Mouse (Mus musculus) forebrain, embryonic 12.5 days (tissue): ENCODE measurements at regions not wholly inside any gene's neighbourhood (a gene's known extent, or its start where the extent isn't known, plus 50 kb on each side); places are given as distances from the start of the nearest gene placed in this dataset.

Source experiments
- ATAC-seq: fragments of 200-750 bp; cut with Nextera tagmentation; 2 replicates; pipeline ENCODE4 v1.8.0; 2017; ENCODE audit warnings: moderate TSS enrichment; ENCODE audit not compliant: low FRiP score
- H3K27ac ChIP-seq: fragments of 300-500 bp; sonication (generic); 2 replicates; pipeline ENCODE4 v1.5.1; 2016; ENCODE audit warnings: mild to moderate bottlenecking
- H3K27me3 ChIP-seq: fragments of 300-500 bp; sonication (generic); 2 replicates; pipeline ENCODE4 v1.6.1; 2016; ENCODE audit warnings: mild to moderate bottlenecking
- H3K36me3 ChIP-seq: fragments of 300-500 bp; sonication (generic); replicated peaks from 2 replicates; pipeline ENCODE4 v1.6.1; 2016; ENCODE audit warnings: mild to moderate bottlenecking
- H3K4me1 ChIP-seq: fragments of 300-500 bp; sonication (generic); 2 replicates; pipeline ENCODE4 v1.6.1; 2016
- H3K4me2 ChIP-seq: fragments of 300-500 bp; sonication (generic); 2 replicates; pipeline ENCODE4 v1.6.1; 2016; ENCODE audit warnings: mild to moderate bottlenecking, moderate library complexity
- H3K4me3 ChIP-seq: fragments of 300-500 bp; sonication (generic); replicated peaks from 2 replicates; pipeline ENCODE4 v1.5.1; 2016; ENCODE audit warnings: mild to moderate bottlenecking
- H3K9ac ChIP-seq: fragments of 300-500 bp; sonication (generic); 2 replicates; pipeline ENCODE4 v1.6.1; 2016; ENCODE audit warnings: mild to moderate bottlenecking
- H3K9me3 ChIP-seq: fragments of 300-500 bp; sonication (generic); 2 replicates; pipeline ENCODE4 v1.6.1; 2016
- WGBS: fragments of 180-500 bp; shearing (Covaris S2); methylation state at CpG from one replicate; pipeline ENCODE4 v1.1.7; 2016; 5-methylcytosine and 5-hydroxymethylcytosine counted together

DNA sequence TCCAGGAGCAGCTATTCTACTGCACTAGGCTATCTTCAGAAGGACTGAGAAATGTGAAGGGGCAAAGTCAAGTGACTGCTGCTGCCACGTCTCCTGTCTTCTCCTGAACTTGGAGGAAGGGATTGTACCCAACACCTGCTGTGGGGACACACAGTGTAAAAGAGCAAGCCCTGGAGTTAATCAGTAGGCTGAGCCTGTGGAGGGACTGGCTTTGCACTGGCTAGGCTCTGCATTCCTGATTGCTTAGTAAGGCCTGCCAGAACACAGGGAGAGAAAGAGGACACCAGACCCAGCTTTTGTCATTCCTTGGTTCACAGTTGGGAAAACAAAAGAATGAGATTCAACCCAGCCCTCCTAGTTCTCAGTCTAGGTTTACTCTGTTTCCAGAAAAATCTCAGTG, 472.7 kb upstream of the Adamts9 start:
- Histone ChIP-seq H3K4me2 (no peak overlapping the region), H3K9me3 (no peaks in the 10 kb centered on the region), H3K27ac (no peak overlapping the region), H3K27me3 (no peaks in the 10 kb centered on the region), H3K36me3 (no peaks in the 10 kb centered on the region), H3K4me3 (no peak overlapping the region), H3K4me1 (no peaks in the 10 kb centered on the region), H3K9ac (no peak overlapping the region)
- no peak for ATAC-seq
- 45% methylated on average over 1 of the region's 1 CpGs for WGBS

GRCm38 (mm10) chr6:93411077-93411452, 467.8 kb upstream of the Adamts9 start:
- 86% methylated on average over 3 of the region's 3 CpGs for WGBS
- Histone ChIP-seq H3K36me3 (no peaks in the 10 kb centered on the region), H3K9ac (no peak overlapping the region), H3K4me3 (no peak overlapping the region), H3K4me1 (no peaks in the 10 kb centered on the region), H3K27ac (no peak overlapping the region), H3K27me3 (no peaks in the 10 kb centered on the region), H3K9me3 (no peaks in the 10 kb centered on the region), H3K4me2 (no peak overlapping the region)
- no peak for ATAC-seq

DNA sequence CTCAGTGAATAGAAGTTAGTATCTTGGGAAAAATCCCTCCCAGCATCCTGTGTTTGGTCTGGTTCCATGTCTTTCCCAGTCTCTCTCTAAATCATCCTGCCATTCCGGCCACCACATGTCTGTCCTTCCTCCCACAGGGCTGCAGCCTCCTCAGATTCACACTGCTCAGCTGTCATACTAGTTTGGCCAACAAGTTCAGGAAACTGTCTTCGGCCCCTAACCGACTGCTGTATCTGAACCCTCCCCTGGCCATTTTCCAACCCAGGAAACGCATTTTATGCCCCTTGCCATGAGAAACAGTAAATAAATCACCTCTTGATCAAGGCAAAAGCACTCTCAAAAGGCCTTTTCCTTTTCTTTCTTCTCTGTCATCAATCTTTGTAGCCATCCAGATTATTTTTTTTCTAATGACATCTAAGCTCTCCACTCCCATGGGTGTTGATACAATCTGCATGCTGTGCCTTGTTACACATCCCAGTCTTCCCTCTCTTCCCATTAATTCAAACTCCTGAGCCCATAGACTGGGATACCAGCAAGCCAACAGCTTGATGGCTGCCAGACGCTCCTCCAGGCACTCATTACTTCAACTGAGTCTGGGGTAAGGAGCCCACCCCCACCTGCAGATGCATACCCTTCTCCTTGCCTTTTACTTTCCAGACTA, 467.3 kb upstream of the Adamts9 start:
- no peaks in the 10 kb centered on the region for H3K4me1 ChIP-seq
- no peak for ATAC-seq
- H3K9ac ChIP-seq = no peak overlapping the region
- H3K9me3 ChIP-seq = no peaks in the 10 kb centered on the region
- H3K4me2 ChIP-seq = no peak overlapping the region
- H3K27ac ChIP-seq = no peak overlapping the region
- H3K4me3 ChIP-seq = no peak overlapping the region
- no peaks in the 10 kb centered on the region for H3K36me3 ChIP-seq
- 83% methylated on average over 5 of the region's 5 CpGs for WGBS
- no peaks in the 10 kb centered on the region for H3K27me3 ChIP-seq

GRCm38 (mm10) chr6:93398551-93398950, 455.3 kb upstream of the Adamts9 start:
- Histone ChIP-seq H3K4me3 (no peak overlapping the region), H3K27ac (no peak overlapping the region), H3K4me2 (no peak overlapping the region), H3K36me3 (no peaks in the 10 kb centered on the region), H3K9me3 (no peaks in the 10 kb centered on the region), H3K27me3 (no peaks in the 10 kb centered on the region), H3K9ac (no peak overlapping the region), H3K4me1 (no peaks in the 10 kb centered on the region; the same call in 1 of the 2 replicates)
- ATAC-seq = no peak
- WGBS = 89% methylated on average over 2 of the region's 2 CpGs

DNA sequence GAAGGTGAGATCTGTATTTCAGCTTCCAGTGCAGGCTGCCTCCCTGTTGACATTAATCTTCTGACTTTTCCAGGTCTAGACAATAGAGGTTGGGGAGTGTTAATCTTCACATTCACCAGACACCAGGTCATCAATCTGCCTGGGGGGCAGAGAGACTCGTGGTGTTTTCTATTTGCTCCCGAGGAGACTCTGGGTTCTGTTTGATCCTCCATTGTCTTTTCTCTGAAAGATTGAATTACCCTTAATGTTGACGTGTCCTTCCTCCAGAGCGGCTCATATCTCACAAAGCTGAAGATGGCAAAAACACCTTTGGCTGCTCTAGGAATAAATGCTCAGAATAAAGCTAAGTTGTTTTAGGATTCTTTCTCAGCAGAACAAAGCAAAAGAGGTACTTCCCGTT, 453.8 kb upstream of the Adamts9 start:
- Histone ChIP-seq H3K4me2 (no peak overlapping the region), H3K9me3 (no peaks in the 10 kb centered on the region), H3K4me1 (no peaks in the 10 kb centered on the region; the same call in 1 of the 2 replicates), H3K9ac (no peak overlapping the region), H3K4me3 (no peak overlapping the region), H3K36me3 (no peaks in the 10 kb centered on the region), H3K27me3 (no peaks in the 10 kb centered on the region), H3K27ac (no peak overlapping the region)
- 36% methylated on average over 5 of the region's 5 CpGs for WGBS
- ATAC-seq = no peak

DNA sequence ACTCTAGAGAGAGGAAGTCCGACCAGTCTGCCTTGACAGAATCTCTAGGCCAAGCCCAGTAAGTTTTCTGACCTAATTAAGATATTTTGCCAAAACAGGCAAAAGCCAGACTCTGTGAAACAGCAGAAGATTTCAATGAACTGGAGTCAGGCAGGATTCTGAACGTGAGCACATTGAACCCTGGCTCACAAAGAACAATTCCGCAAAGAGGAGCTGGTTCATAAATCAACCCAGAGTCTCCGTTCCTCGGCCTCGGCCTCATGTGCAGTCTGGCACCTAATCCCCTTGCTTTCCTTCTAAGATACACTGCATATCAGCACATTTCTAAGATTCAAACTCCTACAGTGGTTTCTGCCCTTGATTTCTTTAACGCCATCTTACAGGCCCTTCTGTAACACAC, 452.7 kb upstream of the Adamts9 start:
- WGBS = 68% methylated on average over 7 of the region's 7 CpGs

DNA sequence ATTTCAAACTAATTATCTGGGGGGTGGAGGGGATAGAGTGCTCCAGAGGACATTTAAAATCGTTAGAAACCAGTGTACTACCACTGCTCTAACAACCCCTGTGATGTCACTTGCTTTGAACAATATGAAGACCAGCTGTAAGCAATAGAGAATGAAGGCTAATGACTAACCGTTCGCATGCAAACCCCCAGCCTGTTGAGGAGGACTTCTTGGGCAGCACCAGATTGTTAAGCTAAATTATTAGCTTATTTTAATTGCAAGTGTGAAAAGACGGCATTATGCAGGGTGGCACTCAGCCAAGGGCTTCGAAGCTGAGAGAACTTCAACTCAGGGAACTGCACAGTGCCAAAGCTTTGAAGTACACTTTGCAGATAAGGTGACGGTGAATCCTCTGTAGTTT, 452.0 kb upstream of the Adamts9 start:
- no peak overlapping the region for H3K4me3 ChIP-seq
- no peak overlapping the region for H3K27ac ChIP-seq
- peak; percentile 82; the same call in 1 of the 2 replicates for ATAC-seq
- H3K9ac ChIP-seq = no peak overlapping the region
- H3K4me1 ChIP-seq = no peaks in the 10 kb centered on the region; the same call in 1 of the 2 replicates
- no peak overlapping the region for H3K4me2 ChIP-seq
- H3K9me3 ChIP-seq = no peaks in the 10 kb centered on the region
- H3K36me3 ChIP-seq = no peaks in the 10 kb centered on the region
- H3K27me3 ChIP-seq = no peaks in the 10 kb centered on the region
- WGBS = 35% methylated on average over 6 of the region's 6 CpGs

More for the DNA sequence above, 452.7 kb upstream of the Adamts9 start:
- peak overlapping the region; percentile 61 for H3K27ac ChIP-seq
- H3K4me2 ChIP-seq = no peak overlapping the region
- no peaks in the 10 kb centered on the region for H3K27me3 ChIP-seq
- H3K9ac ChIP-seq = no peak overlapping the region
- no peaks in the 10 kb centered on the region for H3K36me3 ChIP-seq
- no peaks in the 10 kb centered on the region; the same call in 1 of the 2 replicates for H3K4me1 ChIP-seq
- no peak for ATAC-seq
- no peak overlapping the region for H3K4me3 ChIP-seq
- no peaks in the 10 kb centered on the region for H3K9me3 ChIP-seq

- no peaks in the 10 kb centered on the region for H3K9me3 ChIP-seq
- no peak overlapping the region for H3K27ac ChIP-seq
- no peak overlapping the region for H3K4me3 ChIP-seq
- WGBS = 75% methylated on average over 5 of the region's 5 CpGs
- ATAC-seq = no peak
- H3K4me1 ChIP-seq = no peaks in the 10 kb centered on the region; the same call in 1 of the 2 replicates
- no peak overlapping the region for H3K4me2 ChIP-seq
- H3K36me3 ChIP-seq = no peaks in the 10 kb centered on the region
- H3K27me3 ChIP-seq = no peaks in the 10 kb centered on the region
- no peak overlapping the region for H3K9ac ChIP-seq
Observed at GRCm38 (mm10) chr6:93393551-93393950, 450.3 kb upstream of the Adamts9 start.

GRCm38 (mm10) chr6:93392402-93392801, 449.1 kb upstream of the Adamts9 start:
- no peak overlapping the region for H3K4me3 ChIP-seq
- no peak overlapping the region for H3K4me2 ChIP-seq
- H3K4me1 ChIP-seq = no peaks in the 10 kb centered on the region; the same call in 1 of the 2 replicates
- no peaks in the 10 kb centered on the region for H3K27me3 ChIP-seq
- no peak overlapping the region for H3K27ac ChIP-seq
- H3K9me3 ChIP-seq = no peaks in the 10 kb centered on the region
- ATAC-seq = no peak
- WGBS = 90% methylated on average over 6 of the region's 6 CpGs
- H3K36me3 ChIP-seq = no peaks in the 10 kb centered on the region
- H3K9ac ChIP-seq = no peak overlapping the region

GRCm38 (mm10) chr6:93391166-93391565, 447.9 kb upstream of the Adamts9 start:
- Histone ChIP-seq H3K4me1 (no peaks in the 10 kb centered on the region; the same call in 1 of the 2 replicates), H3K36me3 (no peaks in the 10 kb centered on the region), H3K9ac (no peak overlapping the region), H3K27ac (no peak overlapping the region), H3K4me2 (no peak overlapping the region), H3K4me3 (no peak overlapping the region), H3K9me3 (no peaks in the 10 kb centered on the region), H3K27me3 (no peaks in the 10 kb centered on the region)
- WGBS = 90% methylated on average over 5 of the region's 5 CpGs
- no peak for ATAC-seq

GRCm38 (mm10) chr6:93371341-93371740, 428.0 kb upstream of the Adamts9 start:
- Histone ChIP-seq H3K9ac (no peak overlapping the region), H3K9me3 (no peaks in the 10 kb centered on the region), H3K4me2 (no peak overlapping the region), H3K4me3 (no peak overlapping the region), H3K27me3 (no peaks in the 10 kb centered on the region), H3K4me1 (no peaks in the 10 kb centered on the region), H3K27ac (no peak overlapping the region), H3K36me3 (no peaks in the 10 kb centered on the region)
- ATAC-seq = no peak
- 78% methylated on average over 6 of the region's 6 CpGs for WGBS

GRCm38 (mm10) chr6:93363846-93364245, 420.6 kb upstream of the Adamts9 start:
- H3K36me3 ChIP-seq = no peaks in the 10 kb centered on the region
- H3K9me3 ChIP-seq = no peaks in the 10 kb centered on the region
- 70% methylated on average over 4 of the region's 4 CpGs for WGBS
- no peak overlapping the region for H3K9ac ChIP-seq
- H3K4me2 ChIP-seq = no peak overlapping the region
- no peaks in the 10 kb centered on the region for H3K4me1 ChIP-seq
- H3K4me3 ChIP-seq = no peak overlapping the region
- H3K27ac ChIP-seq = no peak overlapping the region
- ATAC-seq = no peak
- no peaks in the 10 kb centered on the region for H3K27me3 ChIP-seq

GRCm38 (mm10) chr6:93353353-93354125, 410.2 kb upstream of the Adamts9 start:
- Histone ChIP-seq H3K27me3 (no peaks in the 10 kb centered on the region), H3K9me3 (no peaks in the 10 kb centered on the region), H3K4me2 (no peak overlapping the region), H3K27ac (no peak overlapping the region), H3K4me1 (peaks cover 10% of the 10 kb centered on the region), H3K36me3 (no peaks in the 10 kb centered on the region), H3K9ac (no peak overlapping the region), H3K4me3 (no peak overlapping the region)
- ATAC-seq = no peak
- WGBS = 85% methylated on average over 12 of the region's 12 CpGs
